Mouse (Mus musculus) c-Kit-positive CD71-positive TER-119-negative erythroid progenitor cells, embryonic 14.5 days (primary cell): ENCODE results near the gene Tfeb.

Source experiments
- DNase-seq: peaks from one replicate; pipeline ENCODE4 v3.0.0-alpha.2; 2013; ENCODE audit warnings: low read depth

Gene Tfeb

GRCm38 (mm10) chr17:47788996-47789395 is 52.2 kb downstream of the Tfeb start:
- no peak for DNase-seq

DNA sequence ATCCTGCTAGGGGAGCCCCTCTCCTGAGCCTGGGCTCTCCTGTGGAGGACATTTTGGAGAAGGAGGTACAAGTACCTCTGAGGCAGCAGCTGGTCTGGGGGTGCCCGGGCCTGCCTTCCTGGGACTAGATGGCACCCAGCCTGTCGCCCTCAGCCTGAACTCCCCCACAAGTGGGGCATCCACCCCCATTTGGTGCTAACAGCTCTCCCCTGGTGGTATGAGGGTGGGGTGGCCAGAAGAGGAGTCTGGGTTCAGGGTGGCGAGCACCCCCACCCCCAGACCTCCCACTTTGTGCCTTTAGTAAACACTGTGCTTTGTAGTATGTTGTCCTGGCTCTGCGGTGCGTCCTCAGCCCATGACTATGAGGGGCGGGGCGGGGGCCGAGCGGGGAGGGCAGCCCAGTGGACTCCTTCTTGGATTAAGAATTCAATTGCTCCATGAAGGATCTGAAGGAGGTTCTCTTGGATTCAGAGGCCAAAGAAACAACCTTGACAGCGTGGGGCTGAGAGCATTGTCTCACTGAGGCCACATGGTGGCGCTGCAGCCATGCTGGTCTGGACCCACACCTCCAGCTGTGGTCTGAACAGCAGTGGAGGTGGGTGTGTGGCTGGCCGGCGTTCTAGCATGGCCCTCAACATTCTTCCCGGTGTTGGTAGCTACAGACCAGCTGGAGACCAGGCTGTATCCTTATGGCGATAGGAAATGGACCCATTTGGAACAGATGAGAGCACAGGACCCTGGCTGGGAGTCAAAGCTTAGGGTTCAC is 55.5 kb downstream of the Tfeb start:
- DNase-seq = peak; percentile 53

DNA sequence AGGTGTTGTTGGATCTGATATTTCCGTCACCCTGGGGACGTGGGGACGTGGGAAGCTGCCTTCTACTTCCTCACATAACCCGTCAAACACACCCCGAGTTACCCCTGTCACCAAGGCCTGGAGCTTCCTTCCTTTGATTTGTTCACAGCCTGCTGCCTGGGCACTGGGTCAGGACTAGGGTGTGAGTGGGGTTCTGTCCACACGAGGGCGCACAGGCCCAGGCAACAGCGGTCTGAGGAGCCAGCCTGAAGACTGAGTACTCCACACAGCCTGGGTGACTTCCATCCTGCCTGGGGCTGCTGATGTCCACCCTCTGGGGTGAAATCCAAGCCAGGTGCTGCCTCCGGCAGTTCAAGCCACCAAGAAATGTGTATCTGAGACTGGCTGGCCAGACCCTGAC is 56.5 kb downstream of the Tfeb start:
- DNase-seq = peak; percentile 48

DNA sequence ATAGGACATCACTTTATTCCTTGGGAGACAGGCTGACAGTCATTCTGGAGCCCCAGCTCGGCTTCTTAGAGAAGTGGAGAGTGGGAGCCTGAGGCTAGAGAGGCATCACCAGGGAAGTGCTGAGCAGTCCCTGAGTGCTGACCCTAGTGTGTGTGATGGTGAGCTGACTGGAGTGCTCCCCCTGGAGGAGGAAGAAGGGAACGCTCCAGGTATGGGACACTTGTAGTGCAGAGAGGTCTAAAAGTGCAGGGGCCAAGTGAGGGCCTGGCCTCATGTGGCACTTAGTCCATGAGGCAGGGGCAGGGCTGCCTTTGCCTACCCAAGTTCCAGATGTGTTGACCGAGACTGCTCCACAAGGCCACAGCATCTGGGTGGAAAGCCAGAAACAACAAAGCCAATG is 58.6 kb downstream of the Tfeb start:
- peak; percentile 56 for DNase-seq

DNA sequence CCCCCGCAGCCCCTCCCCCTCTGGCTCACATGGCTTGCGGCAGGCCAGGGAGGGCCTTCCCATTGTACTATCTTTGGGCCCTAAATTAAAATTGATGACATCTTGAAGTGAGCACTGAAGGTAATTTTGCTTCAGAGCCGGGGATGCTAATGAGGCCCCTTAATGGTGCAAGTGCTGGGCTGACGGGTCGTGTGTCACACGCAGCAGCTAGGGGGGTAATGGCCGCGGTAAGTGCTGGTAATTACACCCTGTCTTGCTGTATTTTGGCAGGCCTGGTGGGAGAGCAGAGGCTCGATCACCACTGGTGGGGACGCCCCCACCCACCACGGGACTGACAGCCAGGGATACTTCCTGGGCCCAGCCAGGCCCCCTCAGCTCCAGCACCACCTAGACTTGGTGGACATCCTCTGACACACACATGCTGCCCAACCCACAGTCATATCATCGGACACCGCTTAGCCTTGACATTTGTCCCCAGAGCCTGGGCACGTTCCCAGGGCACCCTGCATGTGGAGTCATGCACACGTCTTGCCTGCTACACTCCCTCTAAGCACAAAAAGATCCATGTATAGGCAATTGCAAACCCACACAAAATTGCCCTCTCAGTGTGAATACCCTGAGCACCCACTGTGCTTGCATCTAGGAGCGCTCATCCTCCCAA is 59.5 kb downstream of the Tfeb start:
- DNase-seq = no peak

DNA sequence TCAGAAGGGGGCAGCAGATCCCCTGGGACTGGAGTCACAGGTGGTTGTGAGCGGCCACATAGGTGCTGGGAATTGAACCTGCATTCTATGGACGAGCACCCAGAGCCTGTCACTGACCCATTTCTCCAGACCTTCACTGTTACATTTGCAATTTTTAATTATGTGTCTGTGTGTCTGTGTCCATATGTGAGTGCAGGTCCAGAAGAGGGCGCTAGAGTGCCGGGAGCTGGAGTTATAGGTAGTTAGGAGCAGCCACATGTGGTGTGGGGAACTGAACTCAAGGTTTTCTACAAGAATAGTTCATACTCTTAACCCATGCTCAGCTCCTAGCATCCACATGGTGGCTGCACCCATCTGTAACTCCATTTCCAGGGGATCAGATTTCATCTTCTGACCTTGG is 60.1 kb downstream of the Tfeb start:
- no peak for DNase-seq

- no peak for DNase-seq
Measured at GRCm38 (mm10) chr17:47797383-47797782, 60.6 kb downstream of the Tfeb start.

DNA sequence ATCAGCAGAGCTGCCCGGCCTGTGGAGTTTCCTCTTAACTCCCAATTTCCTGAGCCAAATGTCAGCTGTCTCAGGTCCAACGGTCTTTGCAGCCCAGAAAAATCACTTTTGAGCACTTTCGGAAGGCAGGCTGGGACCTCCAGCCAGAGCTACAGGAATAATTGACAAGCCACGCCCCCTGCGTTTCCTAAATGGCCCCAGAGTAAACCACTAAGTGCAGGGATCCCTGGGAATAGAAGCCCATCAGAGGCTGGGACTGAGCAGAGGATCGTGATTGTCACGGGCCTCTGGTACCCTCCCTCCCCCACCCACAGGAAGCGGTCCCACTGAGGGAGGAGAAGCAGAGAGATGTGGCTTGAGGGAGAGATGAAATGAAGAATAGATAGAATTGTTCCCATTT is 66.0 kb downstream of the Tfeb start:
- no peak for DNase-seq

GRCm38 (mm10) chr17:47803662-47804061 is 66.8 kb downstream of the Tfeb start:
- DNase-seq = no peak

DNA sequence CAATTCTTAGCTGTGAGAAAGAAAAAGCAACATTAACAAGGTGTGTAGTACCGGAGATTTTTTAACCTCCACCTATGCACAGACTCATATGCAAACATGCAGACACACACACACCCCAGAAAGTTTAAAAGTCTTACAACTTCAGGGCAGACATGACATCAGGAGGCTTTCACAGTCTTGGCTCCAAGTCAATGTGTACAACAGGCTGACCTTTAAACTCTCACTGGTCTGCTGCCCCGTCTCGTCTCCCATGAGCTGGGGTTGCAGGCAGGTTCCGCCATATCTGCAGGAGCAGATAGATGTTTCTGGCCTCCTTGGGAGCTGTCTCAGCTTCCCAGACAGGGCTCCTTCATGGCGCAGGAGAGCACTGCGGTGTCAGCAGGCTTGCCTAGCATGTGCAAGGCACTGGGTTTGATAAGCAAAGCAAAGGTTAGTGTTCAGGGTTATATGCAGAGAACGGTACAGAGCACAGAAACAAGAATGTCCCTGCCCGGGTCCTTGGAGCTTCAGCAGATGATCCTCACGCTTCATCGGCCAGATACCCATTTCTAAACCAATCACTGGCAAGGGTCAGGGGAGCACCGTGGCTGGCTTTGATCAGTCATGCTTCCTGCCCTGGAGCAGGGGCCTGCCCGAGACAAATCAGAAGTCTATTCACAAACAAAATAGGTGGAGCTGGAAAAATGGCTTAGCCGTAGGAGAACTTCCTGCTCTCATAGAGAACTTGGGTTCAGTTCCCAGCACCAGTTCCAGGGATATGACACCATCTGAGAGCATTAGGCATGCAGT is 68.4 kb downstream of the Tfeb start:
- DNase-seq = no peak

DNA sequence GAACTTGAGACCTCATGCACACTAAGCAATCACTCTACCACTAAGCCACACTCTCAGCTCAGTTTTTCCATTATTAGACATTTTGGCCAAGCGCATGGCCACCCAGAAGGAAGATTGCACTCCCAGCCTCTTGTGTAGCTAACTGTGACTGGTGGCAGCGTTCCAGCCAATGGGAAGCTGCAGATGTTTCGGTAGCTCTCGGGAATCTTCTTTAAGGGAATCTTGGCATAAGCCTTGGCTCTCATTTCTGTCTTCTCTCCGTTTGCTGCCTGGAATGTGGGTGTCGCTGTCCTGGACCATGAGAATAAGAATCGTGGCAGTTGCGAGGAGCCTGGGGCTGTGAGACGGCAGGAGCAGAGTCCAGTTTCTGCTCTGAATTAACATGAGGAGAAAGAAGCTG is 69.4 kb downstream of the Tfeb start:
- DNase-seq = no peak

- DNase-seq = no peak
Measured at GRCm38 (mm10) chr17:47811265-47811800, 74.5 kb downstream of the Tfeb start.

DNA sequence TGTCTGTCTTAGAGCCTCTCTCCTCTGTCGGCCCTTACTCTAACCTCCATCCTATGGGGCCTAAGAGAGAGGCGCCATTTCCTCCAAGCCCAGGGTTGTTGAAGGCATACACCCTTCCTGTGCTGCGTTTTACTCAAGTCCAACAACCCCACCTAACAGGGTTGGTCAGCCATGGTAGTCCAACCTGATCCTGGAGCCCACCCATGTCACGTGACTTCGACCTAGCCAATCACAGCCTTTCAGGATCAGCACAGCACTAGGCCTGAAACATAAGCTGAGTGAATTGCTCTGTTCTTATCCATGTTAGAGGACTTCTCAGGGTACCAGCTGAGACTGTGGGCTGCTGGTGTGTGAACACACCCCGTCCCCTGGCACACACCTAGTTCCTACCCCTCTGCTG is 75.4 kb downstream of the Tfeb start:
- no peak for DNase-seq

- DNase-seq = no peak
Measured at GRCm38 (mm10) chr17:47813616-47814015, 76.8 kb downstream of the Tfeb start.

GRCm38 (mm10) chr17:47814496-47814895 is 77.7 kb downstream of the Tfeb start:
- DNase-seq = no peak

- no peak for DNase-seq
Measured at GRCm38 (mm10) chr17:47815446-47815845, 78.6 kb downstream of the Tfeb start.

DNA sequence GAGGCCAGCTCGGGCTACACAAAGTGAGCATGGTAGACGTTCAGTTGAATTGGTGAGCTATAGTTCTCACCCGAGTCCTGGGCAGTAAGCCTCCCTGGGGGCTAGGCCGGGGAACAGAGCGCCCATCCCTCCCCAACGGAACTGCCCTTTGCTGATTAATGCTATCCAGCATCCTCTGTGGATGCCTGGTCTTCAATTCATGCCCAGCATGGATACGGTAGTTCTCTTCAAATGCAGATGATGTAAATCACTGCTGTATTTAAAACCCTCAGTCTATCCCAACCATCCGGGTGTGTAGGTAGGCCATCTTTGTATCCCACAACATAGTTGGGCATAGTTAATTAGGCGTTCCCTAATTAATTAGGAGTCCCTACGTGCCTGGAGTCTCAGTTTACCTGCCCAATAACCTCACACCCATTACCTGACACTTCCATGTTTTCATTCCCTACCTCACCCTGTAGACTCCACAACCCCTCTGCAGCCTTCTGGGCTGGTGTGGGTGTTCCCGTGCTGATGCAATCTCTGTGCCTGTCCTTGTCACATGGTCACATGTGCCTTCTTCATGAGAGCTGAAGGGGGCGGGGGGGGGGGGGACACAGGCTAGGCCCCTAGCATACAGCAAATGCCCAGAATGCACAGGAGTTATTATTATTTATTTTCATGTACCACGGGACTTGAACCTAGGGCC is 81.4 kb downstream of the Tfeb start:
- no peak for DNase-seq

GRCm38 (mm10) chr17:47821339-47821738 is 84.5 kb downstream of the Tfeb start:
- no peak for DNase-seq

DNA sequence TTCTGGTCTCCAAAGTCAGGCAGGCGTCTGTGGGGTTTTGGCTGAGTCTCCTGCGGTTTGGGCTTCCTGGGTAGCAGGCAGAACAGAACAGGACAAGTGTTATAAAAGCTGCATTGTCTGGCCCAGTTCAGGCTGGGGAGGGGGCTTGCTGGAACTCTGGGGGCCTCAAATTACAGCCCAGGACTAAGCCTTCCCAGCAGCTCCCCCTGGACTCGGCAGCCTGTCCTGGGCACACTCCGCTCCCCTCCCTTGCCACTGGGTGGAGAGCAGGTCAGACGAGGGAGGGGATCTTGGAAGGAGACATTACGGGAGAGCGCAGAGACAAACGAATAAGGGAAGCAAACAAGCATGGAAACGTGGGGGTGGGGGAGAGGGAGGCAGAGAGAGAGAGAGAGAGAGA is 94.3 kb downstream of the Tfeb start:
- DNase-seq = no peak

GRCm38 (mm10) chr17:47831772-47832171 is 94.9 kb downstream of the Tfeb start:
- DNase-seq = no peak

GRCm38 (mm10) chr17:47832501-47833028 is 95.7 kb downstream of the Tfeb start:
- no peak for DNase-seq
